Mouse (Mus musculus) gastrocnemius, postnatal 25 days (tissue): ENCODE results near the gene Mybpc3. TPM values are rescaled to one million over a fixed set of nuclear protein-coding genes. Genes with fewer than 3 reads are reported as not detected.

Source experiments
- DNase-seq: peaks from one replicate; pipeline ENCODE4 v3.0.0; 2022
- total RNA-seq, 2 experiments: library from RNA; stranded (reverse); gene quantifications; 1 replicate in 1 of 2; 2 replicates in 1 of 2; pipeline ENCODE4 v1.2.3; 2021

Mybpc3 gene
- total RNA-seq, 2 experiments from 2014 or later, result not detected

- no peak for DNase-seq
These were observed 51.8 kb downstream of the Mybpc3 start for GRCm38 (mm10) chr2:91169587-91170322.

DNA sequence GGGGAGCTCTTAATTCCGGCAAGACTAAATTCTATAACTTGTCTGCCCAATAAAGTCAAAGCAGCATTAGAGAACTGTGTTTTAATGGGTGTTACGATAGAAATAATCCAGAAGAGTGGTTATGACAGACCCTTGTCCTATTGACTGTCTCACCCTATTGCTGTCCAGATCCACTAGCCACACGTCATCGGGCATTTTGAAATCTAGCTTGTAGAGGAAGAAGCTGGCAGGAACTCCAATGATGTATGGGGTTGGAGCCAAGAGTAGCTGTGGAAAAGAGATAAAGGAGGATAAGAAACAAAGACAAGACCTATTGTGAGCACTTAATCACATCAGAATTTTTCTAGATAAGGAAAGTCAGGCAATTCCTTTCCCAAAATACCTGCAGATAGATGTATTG lies 57.5 kb downstream of the Mybpc3 start:
- DNase-seq, result no peak

DNA sequence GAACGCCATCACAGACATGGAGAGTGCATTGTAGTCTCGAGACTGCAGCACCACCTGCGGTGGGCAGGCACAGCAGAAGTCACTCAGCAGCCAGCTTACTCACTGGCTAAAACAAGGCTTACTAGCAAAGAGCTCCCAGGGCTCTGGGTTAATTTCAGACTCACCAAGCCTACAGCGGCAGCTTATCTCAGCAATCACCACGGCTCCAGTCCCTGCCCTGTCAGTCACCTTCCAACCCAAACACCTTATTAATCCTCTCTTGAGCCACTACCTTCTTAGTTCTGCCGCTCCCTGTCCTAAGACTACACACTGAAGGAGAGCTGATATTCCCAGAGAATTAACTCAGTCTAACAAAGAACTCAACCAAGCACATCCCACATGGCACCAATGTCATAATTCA lies 58.3 kb downstream of the Mybpc3 start:
- no peak for DNase-seq

DNA sequence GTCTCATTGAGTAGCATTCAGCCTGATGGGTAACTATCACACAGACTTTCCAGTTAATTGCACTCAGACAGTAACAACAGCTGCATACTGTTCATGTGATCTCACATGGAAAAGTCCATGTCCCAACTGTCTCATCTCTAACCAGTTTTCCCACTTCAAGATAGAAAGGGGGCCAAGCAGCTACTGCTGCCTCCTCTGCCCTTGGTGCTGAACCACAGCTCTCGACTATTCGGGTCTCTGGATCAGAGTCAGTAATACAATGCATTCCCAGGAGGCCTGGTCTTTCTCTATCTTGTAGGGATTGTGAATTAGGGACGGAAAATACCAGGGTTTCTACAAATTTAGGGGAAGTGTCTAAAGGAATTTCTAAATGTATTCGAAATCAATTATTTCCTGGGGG lies 61.9 kb downstream of the Mybpc3 start:
- DNase-seq, result no peak

- no peak for DNase-seq
These were observed 62.8 kb downstream of the Mybpc3 start for GRCm38 (mm10) chr2:91180706-91181105.

- no peak for DNase-seq
These were observed 64.1 kb downstream of the Mybpc3 start for GRCm38 (mm10) chr2:91182016-91182404.

- peak; percentile 69 for DNase-seq
These were observed 64.6 kb downstream of the Mybpc3 start for GRCm38 (mm10) chr2:91182405-91183147.

- peak; percentile 88 for DNase-seq
These were observed 65.2 kb downstream of the Mybpc3 start for GRCm38 (mm10) chr2:91183148-91183513.

- peak; percentile 34 for DNase-seq
These were observed 65.9 kb downstream of the Mybpc3 start, which contains the start of gene Madd for GRCm38 (mm10) chr2:91183711-91184405. Gene Madd (minus strand): TSS chr2:91183837.

Other genes starting within 250 kb of the Mybpc3 start
- gene C1qtnf4, start 232.3 kb upstream of the Mybpc3 start, total RNA-seq, result 1 to 10 TPM; 3.2 to 4.3 TPM
- 10 to 100 TPM; 12.1 to 15.4 TPM for gene Kbtbd4, start 213.4 kb upstream of the Mybpc3 start, total RNA-seq
- gene Ndufs3, start 213.3 kb upstream of the Mybpc3 start, total RNA-seq, result 100 to 1,000 TPM; 455 to 488 TPM
- 10 to 100 TPM; 39.5 to 54.5 TPM for gene Celf1, start 177.8 kb upstream of the Mybpc3 start, total RNA-seq
- gene Rapsn, start 82.5 kb upstream of the Mybpc3 start, total RNA-seq, result 10 to 100 TPM; 23.1 to 26.0 TPM
- 100 to 1,000 TPM; 223 to 225 TPM for gene Psmc3, start 64.1 kb upstream of the Mybpc3 start, total RNA-seq
- 10 to 100 TPM; 21.8 to 22.5 TPM for gene Slc39a13, start 47.7 kb upstream of the Mybpc3 start, total RNA-seq
- gene Spi1, start 35.8 kb upstream of the Mybpc3 start, total RNA-seq, result 1 to 10 TPM in 1 of 2 experiments, under 1 TPM in 1; 0.95 to 1.6 TPM
- 1 to 10 TPM; 3.6 to 3.9 TPM for gene Madd, start 65.7 kb downstream of the Mybpc3 start, total RNA-seq
- gene Nr1h3, start 84.7 kb downstream of the Mybpc3 start, total RNA-seq, result 10 to 100 TPM; 15.6 to 16.7 TPM
- gene Acp2, start 84.7 kb downstream of the Mybpc3 start, total RNA-seq, result 10 to 100 TPM; 11.7 to 12.6 TPM
- gene Ddb2, start 118.8 kb downstream of the Mybpc3 start, total RNA-seq, result 1 to 10 TPM; 2.2 to 2.6 TPM
- 100 to 1,000 TPM; 265 to 364 TPM for gene Pacsin3, start 137.8 kb downstream of the Mybpc3 start, total RNA-seq
- 100 to 1,000 TPM; 100 to 119 TPM for gene Arfgap2, start 146.8 kb downstream of the Mybpc3 start, total RNA-seq